Mouse (Mus musculus) megakaryocyte progenitor cell, adult 5-6 weeks (primary cell): ENCODE measurements around the gene Nkapd1. TPM values are rescaled to one million over a fixed set of nuclear protein-coding genes. Genes with fewer than 3 reads are reported as not detected.

Source experiments
- ATAC-seq: replicated peaks from 2 replicates; pipeline ENCODE4 v1.8.0; 2016; ENCODE audit warnings: mild to moderate bottlenecking, moderate TSS enrichment, inconsistent platforms; ENCODE audit not compliant: poor library complexity
- total RNA-seq, 2 experiments: library from RNA; stranded (forward) in 1 of 2; stranded (reverse) in 1 of 2; fragments of 157-497, 149-512 nt in 1 of 2; fragments of 200-1000 nt in 1 of 2; gene quantifications; 2 replicates each; pipeline versions ENCODE4 v1.2.3 to v1.2.4; 2015 to 2017

Nkapd1 gene
- total RNA-seq, 2 experiments from 2014 or later: 42.8 to 43.1 TPM

- ATAC-seq: no peak
Observed at GRCm38 (mm10) chr9:50602055-50602845, 15.0 kb downstream of the Nkapd1 start.

- peak; percentile 50 for ATAC-seq
Observed at GRCm38 (mm10) chr9:50601536-50601935, 15.7 kb downstream of the Nkapd1 start.

- no peak for ATAC-seq
Observed at GRCm38 (mm10) chr9:50596973-50597372, 20.3 kb downstream of the Nkapd1 start.

GRCm38 (mm10) chr9:50594794-50595417, 22.4 kb downstream of the Nkapd1 start:
- ATAC-seq: no peak

- ATAC-seq: peak; percentile 71
Observed at GRCm38 (mm10) chr9:50593544-50593943, 23.7 kb downstream of the Nkapd1 start.

GRCm38 (mm10) chr9:50592955-50593354, 24.3 kb downstream of the Nkapd1 start:
- peak; percentile 79 for ATAC-seq

- peak; percentile 76 for ATAC-seq
Observed at GRCm38 (mm10) chr9:50590856-50591518, 26.3 kb downstream of the Nkapd1 start.

- ATAC-seq: no peak
Observed at GRCm38 (mm10) chr9:50586955-50587354, 30.3 kb downstream of the Nkapd1 start.

- no peak for ATAC-seq
Observed at GRCm38 (mm10) chr9:50585145-50585818, 32.0 kb downstream of the Nkapd1 start.

GRCm38 (mm10) chr9:50580370-50580769, 36.9 kb downstream of the Nkapd1 start:
- ATAC-seq: no peak

- ATAC-seq: no peak
Observed at GRCm38 (mm10) chr9:50569599-50570525, 47.4 kb downstream of the Nkapd1 start.

- no peak for ATAC-seq
Observed at GRCm38 (mm10) chr9:50567881-50568280, 49.4 kb downstream of the Nkapd1 start.

- ATAC-seq: peak; percentile 61
Observed at GRCm38 (mm10) chr9:50567372-50567771, 49.9 kb downstream of the Nkapd1 start.

GRCm38 (mm10) chr9:50565940-50566339, 51.3 kb downstream of the Nkapd1 start:
- no peak for ATAC-seq

- ATAC-seq: peak; percentile 70
Observed at GRCm38 (mm10) chr9:50565173-50565572, 52.1 kb downstream of the Nkapd1 start.

GRCm38 (mm10) chr9:50561918-50562360, 55.3 kb downstream of the Nkapd1 start:
- ATAC-seq: no peak

- ATAC-seq: no peak
Observed at GRCm38 (mm10) chr9:50561145-50561917, 55.9 kb downstream of the Nkapd1 start, which contains the start of gene Tex12. Gene Tex12 (minus strand): TSS chr9:50561325.
